Mouse (Mus musculus) kidney, postnatal 0 days (tissue): ENCODE results near the gene Atp8b4. TPM values are rescaled to one million over a fixed set of nuclear protein-coding genes. Genes with fewer than 3 reads are reported as not detected.
A peak's percentile ranks its signal among the peaks of the same experiment; 100 is the strongest.

Experiments used
- ATAC-seq: fragments of 200-750 bp; cut with Nextera tagmentation; replicated peaks from 2 replicates; pipeline ENCODE4 v1.8.0; 2017; ENCODE audit warnings: low read depth, moderate number of reproducible peaks, moderate TSS enrichment, moderate library complexity; ENCODE audit not compliant: low FRiP score
- DNase-seq: peaks from one replicate; pipeline ENCODE4 v3.0.0-alpha.2; 2016; ENCODE audit warnings: low spot score
- H3K27ac ChIP-seq: fragments of 300-500 bp; sonication (generic); 2 replicates; pipeline ENCODE4 v1.5.1; 2014; ENCODE audit warnings: mild to moderate bottlenecking
- H3K27me3 ChIP-seq: fragments of 300-500 bp; sonication (generic); 2 replicates; pipeline ENCODE4 v1.6.1; 2014; ENCODE audit warnings: low read length, mixed read lengths; ENCODE audit not compliant: insufficient read depth
- H3K36me3 ChIP-seq: fragments of 300-500 bp; sonication (generic); 2 replicates; pipeline ENCODE4 v1.6.1; 2014; ENCODE audit warnings: low read length, mixed read lengths; ENCODE audit not compliant: insufficient read depth
- H3K4me1 ChIP-seq: fragments of 300-500 bp; sonication (generic); replicated peaks from 2 replicates; pipeline ENCODE4 v1.6.1; 2014; ENCODE audit warnings: antibody characterized with exemption, low read length, mixed read lengths; ENCODE audit not compliant: insufficient read depth
- H3K4me2 ChIP-seq: fragments of 300-500 bp; sonication (generic); 2 replicates; pipeline ENCODE4 v1.6.1; 2014; ENCODE audit warnings: mild to moderate bottlenecking, low read length, moderate library complexity, mixed read lengths
- H3K4me3 ChIP-seq: fragments of 300-500 bp; sonication (generic); replicated peaks from 2 replicates; pipeline ENCODE4 v1.5.1; 2014; ENCODE audit warnings: low read depth, low read length
- H3K9ac ChIP-seq: fragments of 300-500 bp; sonication (generic); 2 replicates; pipeline ENCODE4 v1.6.1; 2014; ENCODE audit warnings: low read depth, low read length
- H3K9me3 ChIP-seq: fragments of 300-500 bp; sonication (generic); replicated peaks from 2 replicates; pipeline ENCODE4 v1.6.1; 2016; ENCODE audit warnings: low read length, inconsistent platforms, mixed read lengths
- CTCF ChIP-seq: IDR thresholded peaks from 2 replicates; pipeline ENCODE4 v1.5.1; 2016; ENCODE audit warnings: antibody characterized with exemption, low read depth, mild to moderate bottlenecking, moderate library complexity
- WGBS: fragments of 180-500 bp; shearing (Covaris S2); extraction: QIAGEN DNeasy Blood & Tissue Kit; methylation state at CpG from one replicate; pipeline ENCODE4 v1.1.7; 2014; 5-methylcytosine and 5-hydroxymethylcytosine counted together
- polyA plus RNA-seq: library from polyadenylated mRNA; unstranded; fragments of >200 nt; fragmentation: Nextera tagmentation; extraction: Ambion mirVana; gene quantifications from 2 replicates; pipeline ENCODE4 v1.2.1, GENCODE M21; 2015

Atp8b4 gene
- polyA plus RNA-seq, 1 experiment from 2014 or later: 0.12 TPM

GRCm38 (mm10) chr2:126380300-126380699, 120.2 kb downstream of the Atp8b4 start:
- 87% methylated on average over 5 of the region's 5 CpGs for WGBS
- DNase-seq: no peak
- Histone ChIP-seq H3K27me3 (no peaks in the 10 kb centered on the region), H3K36me3 (no peaks in the 10 kb centered on the region), H3K9ac (no peak overlapping the region), H3K4me1 (no peaks in the 10 kb centered on the region), H3K4me2 (no peak overlapping the region), H3K9me3 (no peaks in the 10 kb centered on the region), H3K27ac (no peak overlapping the region), H3K4me3 (no peak overlapping the region)
- no peak for ATAC-seq
- no peak for TF ChIP-seq CTCF

DNA sequence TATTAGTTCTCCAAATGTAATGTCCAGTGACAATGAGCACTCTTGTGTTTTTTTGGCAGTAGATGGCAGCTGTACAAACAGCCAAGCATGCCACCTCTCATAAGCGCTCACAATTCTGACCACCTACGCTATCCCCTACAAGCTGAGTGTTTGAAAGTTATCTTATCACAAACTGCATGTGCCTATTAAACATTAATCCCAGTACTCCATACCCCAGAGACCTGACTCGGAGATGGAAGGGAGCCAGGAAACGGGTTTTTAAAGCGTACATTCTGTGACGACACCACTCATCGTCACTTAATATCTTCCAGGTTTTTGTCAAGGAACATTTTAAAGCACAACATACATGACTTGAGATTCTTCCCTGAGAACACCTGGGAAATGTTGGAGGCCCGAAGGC, 128.8 kb downstream of the Atp8b4 start:
- no peak for DNase-seq
- WGBS: 81% methylated on average over 8 of the region's 8 CpGs
- Histone ChIP-seq H3K9me3 (no peaks in the 10 kb centered on the region), H3K4me1 (no peaks in the 10 kb centered on the region), H3K36me3 (no peaks in the 10 kb centered on the region), H3K4me2 (no peak overlapping the region), H3K27ac (no peak overlapping the region), H3K4me3 (no peak overlapping the region), H3K27me3 (no peaks in the 10 kb centered on the region), H3K9ac (no peak overlapping the region)
- TF ChIP-seq CTCF: no peak
- ATAC-seq: no peak

DNA sequence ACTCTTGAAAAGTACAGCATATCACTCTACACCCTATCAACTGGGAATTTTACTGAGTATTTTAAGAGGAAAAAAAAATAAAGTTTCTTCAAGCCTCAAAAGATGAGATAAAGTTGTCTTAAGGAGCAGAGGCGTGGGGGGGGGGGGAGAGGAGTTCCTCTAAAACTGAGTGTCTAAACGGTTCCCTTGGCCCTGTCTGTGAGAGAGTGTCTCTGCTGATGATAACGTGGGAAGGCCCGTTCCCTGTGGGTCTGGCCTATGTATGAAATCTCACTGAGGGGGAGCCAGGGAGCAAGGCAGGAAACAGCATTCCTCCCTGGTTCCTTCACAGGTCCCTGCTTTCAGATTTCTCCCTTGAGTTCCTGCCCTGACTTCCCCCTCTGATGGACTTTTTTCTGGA, 130.7 kb downstream of the Atp8b4 start:
- no peaks in the 10 kb centered on the region for H3K27me3 ChIP-seq
- no peak for TF ChIP-seq CTCF
- DNase-seq (no peak), ATAC-seq (no peak)
- no peaks in the 10 kb centered on the region for H3K9me3 ChIP-seq
- no peak overlapping the region for H3K4me2 ChIP-seq
- H3K4me1 ChIP-seq: no peaks in the 10 kb centered on the region
- H3K27ac ChIP-seq: no peak overlapping the region
- H3K9ac ChIP-seq: no peak overlapping the region
- WGBS: 40% methylated on average over 4 of the region's 4 CpGs
- H3K4me3 ChIP-seq: no peak overlapping the region
- no peaks in the 10 kb centered on the region for H3K36me3 ChIP-seq

DNA sequence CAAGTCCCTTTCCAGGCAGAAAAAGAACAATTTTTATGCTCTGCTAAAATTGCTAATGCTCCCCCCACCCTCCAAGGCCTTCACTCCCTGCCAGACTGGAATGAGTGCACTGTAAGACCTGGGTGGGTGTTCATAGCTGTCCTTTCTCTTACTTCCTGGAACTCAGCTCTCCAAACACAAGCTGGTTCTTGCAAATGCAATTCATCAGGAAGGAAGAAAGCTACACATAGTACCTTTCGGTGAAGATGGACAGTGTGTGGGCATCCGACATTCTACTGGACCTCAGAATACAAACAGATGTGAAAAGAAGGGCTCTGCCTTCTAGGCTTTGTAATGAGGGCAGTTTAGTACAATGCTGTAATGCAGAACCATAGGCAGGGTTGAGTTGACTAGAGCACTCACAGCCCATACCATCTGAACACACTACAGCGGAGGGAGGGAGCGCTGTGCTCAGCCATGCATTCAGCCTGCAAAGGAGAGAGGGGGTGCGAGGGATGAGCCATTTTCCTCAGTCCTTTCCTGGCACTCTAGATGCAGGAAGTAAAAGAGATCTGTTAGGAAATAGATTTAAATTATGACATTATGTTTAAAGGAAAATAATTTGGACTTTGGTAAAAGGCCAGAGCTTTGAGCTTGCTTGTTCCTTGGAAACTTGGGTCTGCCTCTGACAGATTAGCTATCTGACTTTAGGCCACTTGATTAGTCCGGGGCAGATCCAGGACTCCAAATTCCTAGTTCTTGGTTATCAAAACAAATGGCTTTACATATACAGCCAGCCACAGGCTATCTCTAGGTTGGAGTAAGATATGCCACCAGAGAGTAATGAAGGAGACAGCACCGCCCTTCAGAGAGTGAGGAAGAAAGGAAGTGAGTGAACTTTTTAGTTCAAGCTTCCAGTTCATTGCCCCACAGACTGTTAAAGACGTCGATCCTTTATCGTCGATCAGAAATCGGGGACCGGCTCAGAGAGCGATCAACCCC, 136.4 kb downstream of the Atp8b4 start:
- peak overlapping the region; percentile 20; the same call in 1 of the 2 replicates for H3K27ac ChIP-seq
- ATAC-seq (peak; percentile 57; the same call in 1 of the 2 replicates), DNase-seq (peak; percentile 22)
- H3K36me3 ChIP-seq: no peaks in the 10 kb centered on the region
- H3K9me3 ChIP-seq: no peaks in the 10 kb centered on the region
- no peaks in the 10 kb centered on the region for H3K4me1 ChIP-seq
- H3K4me3 ChIP-seq: no peak overlapping the region
- no peak for TF ChIP-seq CTCF
- WGBS: 71% methylated on average over 14 of the region's 14 CpGs
- no peaks in the 10 kb centered on the region for H3K27me3 ChIP-seq
- H3K4me2 ChIP-seq: no peak overlapping the region
- no peak overlapping the region for H3K9ac ChIP-seq

GRCm38 (mm10) chr2:126363050-126363744, 137.3 kb downstream of the Atp8b4 start:
- ATAC-seq (peak; percentile 49; the same call in 1 of the 2 replicates), DNase-seq (peak; percentile 87)
- no peaks in the 10 kb centered on the region for H3K36me3 ChIP-seq
- H3K27ac ChIP-seq: peak overlapping the region; percentile 20; the same call in 1 of the 2 replicates
- H3K4me1 ChIP-seq: no peaks in the 10 kb centered on the region
- H3K27me3 ChIP-seq: no peaks in the 10 kb centered on the region
- WGBS: 29% methylated on average over 7 of the region's 7 CpGs
- peak; percentile 93 for TF ChIP-seq CTCF
- H3K9ac ChIP-seq: no peak overlapping the region
- H3K4me3 ChIP-seq: no peak overlapping the region
- no peak overlapping the region for H3K4me2 ChIP-seq
- no peaks in the 10 kb centered on the region for H3K9me3 ChIP-seq

- H3K4me2 ChIP-seq: no peak overlapping the region
- H3K4me1 ChIP-seq: no peaks in the 10 kb centered on the region
- no peaks in the 10 kb centered on the region for H3K27me3 ChIP-seq
Observed at GRCm38 (mm10) chr2:126361131-126361810, 139.2 kb downstream of the Atp8b4 start.

More at GRCm38 (mm10) chr2:126361131-126361810, 139.2 kb downstream of the Atp8b4 start:
- Histone ChIP-seq H3K36me3 (no peaks in the 10 kb centered on the region), H3K4me3 (no peak overlapping the region), H3K27ac (no peak overlapping the region), H3K9me3 (no peaks in the 10 kb centered on the region), H3K9ac (no peak overlapping the region)
- TF ChIP-seq CTCF: no peak
- ATAC-seq: no peak
- DNase-seq: peak; percentile 28
- WGBS: 60% methylated on average over 21 of the region's 21 CpGs
